Mouse (Mus musculus) 3T3-L1 (cell line): ENCODE results near the gene Cdc45.

Experiments used
- DNase-seq: peaks from one replicate; pipeline ENCODE4 v3.0.0-alpha.2; 2015; ENCODE audit warnings: low read depth, low spot score

Gene Cdc45

DNA sequence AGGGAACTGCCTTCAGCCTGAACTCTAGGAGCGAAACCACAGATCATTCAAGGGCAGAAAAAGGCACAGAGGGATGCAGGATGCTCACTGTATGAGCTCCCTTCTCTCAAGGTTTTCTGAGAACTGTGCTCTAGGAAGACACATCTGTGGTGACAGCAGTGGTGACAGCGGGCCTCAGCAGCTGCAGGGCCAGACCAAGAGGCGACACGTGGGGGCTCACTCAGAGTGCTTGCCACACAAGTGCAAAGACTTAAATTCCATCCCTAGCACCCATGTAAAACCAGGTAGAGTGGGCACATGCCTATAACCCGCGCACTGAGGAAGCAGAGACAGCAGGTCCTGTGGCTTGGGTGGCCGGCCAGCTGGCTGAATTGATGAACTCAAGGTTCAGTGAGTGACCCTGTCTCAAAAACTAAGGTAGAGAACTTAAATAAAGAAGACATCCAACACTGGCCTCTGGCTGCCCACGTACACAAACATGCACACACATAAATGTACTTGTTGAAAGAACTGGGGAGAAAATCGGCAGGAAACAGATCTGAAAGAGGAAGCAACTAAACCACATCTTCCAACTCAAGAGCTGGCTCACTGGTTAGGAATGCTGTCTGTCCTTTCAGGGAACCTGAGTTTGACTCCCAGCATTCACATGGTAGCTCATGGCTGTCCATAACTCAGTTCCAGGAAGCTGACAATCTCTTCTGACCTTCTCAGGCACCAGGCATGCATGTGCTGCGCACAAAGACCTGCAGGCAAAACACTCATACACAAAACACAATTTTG lies 23.0 kb downstream of the Cdc45 start:
- peak; percentile 95 for DNase-seq

DNA sequence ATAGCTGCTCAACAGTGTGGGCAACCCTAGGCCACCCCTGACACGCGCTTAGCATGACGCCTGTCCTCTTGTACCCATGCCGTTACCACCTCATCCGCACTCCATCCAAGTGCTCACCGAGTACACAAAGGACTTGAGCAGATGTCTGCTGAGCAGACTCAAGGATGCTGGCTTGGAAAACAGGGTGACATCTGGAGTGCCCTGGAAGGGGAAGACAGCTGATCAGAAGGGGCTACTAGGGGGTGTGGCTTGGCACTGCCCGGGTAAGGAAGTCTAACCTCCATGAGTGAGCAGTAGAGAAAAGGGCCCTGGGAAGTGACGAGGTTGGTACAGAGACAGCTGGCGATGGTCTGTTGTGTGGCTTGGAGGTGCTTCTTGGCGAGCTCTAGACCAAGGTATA lies 25.1 kb downstream of the Cdc45 start:
- DNase-seq, result no peak

DNA sequence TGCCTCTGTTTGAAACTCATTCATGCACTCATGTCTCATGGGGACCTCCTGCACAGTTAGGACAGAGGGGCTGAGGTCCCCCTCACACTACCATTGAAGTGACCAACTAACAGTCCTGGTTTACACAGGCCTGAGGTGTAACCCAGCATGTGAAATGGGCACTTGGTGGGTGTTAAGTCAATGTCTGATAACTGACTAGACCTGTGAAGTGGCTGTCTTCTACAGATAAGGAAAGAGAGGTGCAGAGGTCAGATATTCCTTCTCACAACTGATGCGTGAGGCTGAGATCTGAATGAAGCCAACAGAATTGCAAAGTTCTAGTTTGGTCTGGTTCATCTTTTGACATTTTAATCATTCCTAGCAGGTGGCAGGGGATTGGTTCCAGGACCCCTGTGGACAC lies 26.3 kb downstream of the Cdc45 start:
- DNase-seq, result no peak

DNA sequence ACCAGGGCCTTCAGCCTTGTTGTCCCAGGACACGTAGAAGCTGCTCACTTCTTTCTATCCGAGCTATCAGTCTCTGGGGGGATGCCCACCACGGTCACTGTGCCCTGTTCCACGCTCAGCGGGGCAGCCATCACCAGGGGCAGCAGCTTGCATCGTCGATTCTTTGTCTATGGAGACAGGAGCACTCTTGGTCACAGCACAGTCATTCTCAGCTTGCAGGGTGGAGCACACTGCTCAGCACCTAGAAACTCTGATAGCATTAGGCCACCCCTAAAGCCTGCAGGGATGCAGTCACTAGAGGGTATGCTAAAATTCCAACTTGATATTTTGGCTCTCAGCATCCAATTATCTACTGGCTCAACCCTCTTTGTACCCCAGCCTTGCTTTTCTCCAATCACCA lies 26.8 kb downstream of the Cdc45 start:
- no peak for DNase-seq

DNA sequence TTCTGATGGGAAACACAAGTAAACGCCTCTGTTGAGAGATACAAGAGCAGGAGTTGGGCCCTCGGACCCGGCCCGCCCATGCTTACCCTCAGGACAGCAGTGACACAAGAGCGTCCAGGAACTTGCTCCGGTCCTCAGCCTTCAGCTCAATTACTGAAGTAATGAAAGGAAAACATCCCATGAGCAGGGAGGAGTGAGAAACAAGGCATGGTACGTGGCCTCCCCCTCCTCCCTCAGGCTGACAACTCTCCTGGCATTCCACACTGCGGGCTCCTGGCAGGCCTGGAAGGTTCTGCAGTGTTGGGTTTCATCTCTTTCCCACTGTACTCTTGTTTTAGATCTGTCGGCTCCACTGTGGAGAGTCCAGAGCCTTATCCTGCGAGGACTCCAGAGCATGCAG lies 30.0 kb downstream of the Cdc45 start:
- DNase-seq, result no peak

DNA sequence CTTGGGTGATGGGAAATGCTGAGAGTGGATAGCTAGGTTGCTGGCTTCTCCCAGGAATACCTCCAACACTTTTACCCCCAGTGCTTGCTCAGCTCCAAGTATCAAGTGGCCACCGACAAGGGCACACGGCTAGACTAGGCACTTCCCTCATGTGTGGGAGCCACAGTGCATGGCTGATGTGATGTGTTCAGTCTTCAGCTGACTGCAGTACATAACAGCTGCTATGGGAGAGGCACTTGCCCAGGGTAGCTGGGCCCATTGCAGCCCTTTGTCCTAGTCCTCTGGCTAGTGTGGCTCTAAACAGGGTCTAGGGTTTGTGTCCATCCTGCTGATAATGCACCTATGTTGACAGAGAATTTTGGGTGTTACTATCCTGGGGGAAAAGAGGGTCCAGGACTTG lies 33.3 kb downstream of the Cdc45 start:
- no peak for DNase-seq

DNA sequence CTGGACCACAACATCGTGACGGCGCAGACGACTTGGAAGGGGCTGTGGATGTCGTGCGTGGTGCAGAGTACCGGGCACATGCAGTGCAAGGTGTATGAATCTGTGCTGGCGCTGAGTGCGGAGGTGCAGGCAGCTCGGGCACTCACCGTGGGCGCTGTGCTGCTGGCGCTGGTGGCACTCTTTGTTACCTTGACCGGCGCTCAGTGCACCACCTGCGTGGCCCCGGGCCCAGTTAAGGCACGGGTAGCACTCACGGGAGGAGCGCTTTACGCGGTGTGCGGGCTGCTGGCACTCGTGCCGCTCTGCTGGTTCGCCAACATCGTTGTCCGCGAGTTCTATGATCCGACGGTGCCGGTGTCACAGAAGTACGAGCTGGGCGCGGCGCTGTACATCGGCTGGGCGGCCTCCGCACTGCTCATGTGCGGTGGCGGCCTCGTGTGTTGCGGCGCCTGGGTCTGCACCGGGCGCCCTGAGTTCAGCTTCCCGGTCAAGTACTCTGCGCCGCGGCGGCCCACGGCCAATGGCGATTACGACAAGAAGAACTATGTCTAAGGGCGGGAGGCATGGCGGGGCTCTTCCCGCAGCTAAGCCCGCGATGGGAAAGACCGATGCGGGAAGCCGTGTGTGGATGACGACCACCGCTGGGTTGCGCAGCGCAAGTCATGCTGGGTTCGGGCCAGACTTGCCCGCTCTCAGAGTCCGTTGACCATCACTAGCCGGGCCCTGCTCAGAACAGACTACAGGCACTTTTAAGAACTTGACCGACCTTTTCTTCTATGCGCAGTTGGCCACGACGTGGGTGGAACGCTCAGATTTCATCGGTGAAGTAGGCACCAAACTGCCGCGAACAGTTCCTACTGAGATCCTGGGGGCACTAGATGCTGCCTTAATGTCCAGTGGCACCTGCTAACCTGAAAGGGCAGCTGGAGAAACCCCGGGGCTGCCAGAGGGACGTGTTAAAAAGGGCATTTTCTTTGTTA lies 34.4 kb downstream of the Cdc45 start:
- DNase-seq, result no peak

DNA sequence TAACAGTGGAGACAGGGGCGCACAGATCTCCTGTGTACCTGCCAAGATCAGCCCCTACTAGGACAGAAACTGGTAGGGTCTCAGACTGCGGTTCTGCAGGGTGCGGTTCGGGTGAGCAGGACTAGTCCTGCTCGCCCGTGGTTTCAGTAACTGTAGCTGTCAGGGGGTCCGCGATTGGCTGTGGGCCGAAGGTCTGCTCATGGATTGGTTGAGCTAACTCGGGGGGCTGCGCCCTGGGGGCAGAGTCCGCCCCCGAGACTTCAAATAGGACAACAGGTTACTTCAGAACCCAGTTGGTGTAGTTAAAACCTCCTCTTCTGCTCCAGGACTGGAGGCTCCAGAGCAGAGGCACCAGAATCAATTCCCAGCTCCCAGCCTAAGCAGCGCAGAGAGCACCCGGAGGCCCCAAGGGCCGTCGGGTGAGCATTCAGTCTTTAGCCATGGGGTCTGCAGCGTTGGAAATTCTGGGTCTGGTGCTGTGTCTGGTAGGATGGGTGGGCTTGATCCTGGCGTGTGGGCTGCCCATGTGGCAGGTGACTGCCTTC lies 35.2 kb downstream of the Cdc45 start, which contains the start of gene Cldn5:
Gene Cldn5 (plus strand): TSS at position 292 of the 545 bp plus-strand sequence.
- no peak for DNase-seq

DNA sequence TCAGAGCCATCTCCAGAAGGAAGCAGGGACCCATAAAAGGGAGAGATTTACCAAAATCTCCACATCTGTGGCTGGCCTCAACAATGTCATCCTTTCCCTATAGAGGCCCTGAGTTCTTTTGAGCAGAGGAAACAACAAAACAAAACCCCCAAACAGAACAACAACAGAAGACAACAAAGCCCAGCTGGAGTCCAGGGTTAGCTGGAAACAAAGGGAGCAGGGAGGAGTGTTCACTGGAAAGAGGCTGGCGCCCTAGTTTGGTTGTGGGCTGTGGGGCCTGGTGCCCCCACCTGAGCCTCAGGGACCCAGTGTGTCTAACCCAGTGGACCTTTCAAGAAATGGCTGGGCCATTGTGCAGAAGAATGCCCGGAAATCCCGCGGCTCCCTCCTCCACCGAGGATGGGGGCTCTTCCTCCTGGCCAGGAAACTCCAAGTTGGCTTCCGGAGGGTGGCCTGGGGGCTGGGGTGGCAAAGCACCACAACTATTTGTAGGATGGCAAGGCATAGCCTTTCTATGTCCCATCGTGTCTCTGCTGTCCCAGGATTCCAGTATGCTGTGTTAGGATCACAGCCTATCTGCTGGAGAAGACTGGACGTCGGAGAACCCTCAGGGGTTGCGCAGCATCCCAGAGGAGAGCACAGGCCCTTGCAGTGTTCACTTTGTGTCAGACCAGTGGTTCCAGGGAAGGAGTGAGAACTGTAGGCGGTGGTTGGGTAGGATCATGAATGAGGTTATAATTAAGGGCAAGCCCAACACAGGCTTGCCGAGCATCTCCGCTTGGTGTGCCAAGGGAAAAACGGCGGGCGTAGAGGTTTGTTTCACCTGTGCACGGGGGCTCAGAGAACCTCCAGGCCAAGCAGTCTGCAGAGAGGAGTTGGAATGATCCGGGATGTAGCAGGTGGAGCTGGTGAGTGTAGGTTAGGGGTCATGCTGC lies 35.9 kb downstream of the Cdc45 start:
- no peak for DNase-seq

DNA sequence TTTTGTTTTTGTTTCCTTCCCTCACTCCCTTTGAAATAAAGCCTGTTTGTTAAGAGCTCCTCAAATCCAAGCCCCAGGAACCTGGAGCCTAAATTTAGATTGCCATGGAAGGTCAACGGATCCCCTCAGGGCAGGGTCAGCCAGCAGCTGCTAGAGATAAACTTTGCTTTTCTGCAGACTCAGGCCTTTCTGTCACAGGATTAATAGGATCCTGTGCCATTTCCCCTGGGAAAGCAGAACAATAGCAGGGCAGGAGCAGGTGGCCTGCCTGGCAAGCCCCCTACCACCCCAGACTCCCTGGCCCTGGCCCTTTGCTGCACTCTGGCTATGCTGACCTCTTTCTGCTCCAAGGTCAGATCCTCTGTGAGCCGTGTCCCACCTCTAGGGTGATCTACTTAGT lies 37.9 kb downstream of the Cdc45 start:
- no peak for DNase-seq

DNA sequence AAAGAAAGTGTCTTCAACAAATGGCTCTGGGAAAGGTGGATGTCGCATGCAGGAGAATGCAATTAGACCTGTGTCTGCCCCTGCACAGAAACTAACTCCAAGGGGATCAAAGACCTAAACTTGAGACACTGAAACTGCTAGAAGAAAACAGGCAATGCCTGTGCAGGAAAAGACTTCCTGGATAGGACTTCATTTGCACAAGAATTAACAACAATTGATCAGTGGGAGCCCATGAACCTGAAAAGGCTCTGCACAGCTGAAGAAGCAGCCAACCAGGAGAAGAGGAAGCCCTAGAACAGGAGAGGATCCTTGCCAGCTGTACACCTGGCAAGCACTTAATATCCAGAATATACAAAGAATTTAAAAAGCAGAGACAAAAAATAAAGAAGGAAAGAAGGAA lies 42.3 kb downstream of the Cdc45 start:
- DNase-seq, result no peak

DNA sequence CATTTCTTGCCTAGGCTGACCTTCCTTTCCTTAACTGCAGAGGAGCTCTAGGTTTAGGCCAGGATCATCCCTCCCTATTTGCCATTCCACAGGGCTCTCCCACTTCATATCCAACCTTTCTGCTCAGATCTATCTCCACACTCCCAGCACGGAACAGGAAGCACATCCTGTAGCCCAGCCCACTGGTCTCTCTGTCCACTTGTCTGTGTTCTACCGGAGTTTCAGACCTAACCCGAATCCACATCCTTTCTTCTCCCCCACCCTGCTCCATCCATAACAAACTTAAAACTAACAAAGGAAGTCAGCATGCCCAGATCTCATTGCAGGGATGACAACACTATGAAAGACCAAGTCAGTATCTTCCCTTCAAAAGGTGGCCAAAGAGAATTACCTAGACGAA lies 45.4 kb downstream of the Cdc45 start:
- no peak for DNase-seq

DNA sequence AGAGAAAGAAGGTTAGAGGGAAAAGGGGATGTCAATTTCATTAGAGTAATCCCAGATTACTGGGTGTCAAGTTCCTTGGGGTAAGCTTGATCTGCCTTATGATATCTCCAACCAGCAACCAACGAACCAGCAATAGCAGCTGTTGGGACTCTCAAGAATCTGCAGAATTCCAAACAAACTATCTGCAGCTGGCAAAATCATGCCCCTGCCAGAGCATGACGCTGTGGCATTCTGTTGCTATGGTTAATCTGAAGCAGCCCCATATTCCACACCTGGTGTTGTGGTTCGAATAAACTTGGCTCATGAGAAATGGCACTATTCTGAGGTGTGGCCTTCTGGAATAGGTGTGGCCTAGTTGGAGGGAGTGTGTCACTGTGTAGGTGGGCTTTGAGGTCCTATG lies 48.8 kb downstream of the Cdc45 start:
- no peak for DNase-seq

DNA sequence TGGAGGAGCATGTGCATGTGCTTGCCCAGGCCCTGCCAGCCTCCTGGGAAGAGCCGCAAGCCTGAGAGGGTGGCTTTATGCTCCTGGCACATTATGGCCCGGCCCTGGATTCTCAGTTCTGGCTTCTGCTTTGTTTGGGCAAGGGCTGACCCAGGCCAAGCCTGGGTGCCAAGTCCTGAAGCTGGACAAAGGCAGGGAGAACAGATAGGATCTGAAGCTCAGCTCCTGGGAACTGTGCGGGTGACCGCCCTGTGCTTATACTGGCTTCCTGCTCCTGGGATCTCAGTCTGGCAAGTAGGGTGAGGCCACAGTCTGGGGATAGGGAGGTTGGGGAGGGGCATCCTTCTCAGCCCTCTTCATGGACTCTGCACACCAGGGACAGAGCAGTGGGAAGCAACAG lies 50.1 kb downstream of the Cdc45 start:
- DNase-seq, result no peak

DNA sequence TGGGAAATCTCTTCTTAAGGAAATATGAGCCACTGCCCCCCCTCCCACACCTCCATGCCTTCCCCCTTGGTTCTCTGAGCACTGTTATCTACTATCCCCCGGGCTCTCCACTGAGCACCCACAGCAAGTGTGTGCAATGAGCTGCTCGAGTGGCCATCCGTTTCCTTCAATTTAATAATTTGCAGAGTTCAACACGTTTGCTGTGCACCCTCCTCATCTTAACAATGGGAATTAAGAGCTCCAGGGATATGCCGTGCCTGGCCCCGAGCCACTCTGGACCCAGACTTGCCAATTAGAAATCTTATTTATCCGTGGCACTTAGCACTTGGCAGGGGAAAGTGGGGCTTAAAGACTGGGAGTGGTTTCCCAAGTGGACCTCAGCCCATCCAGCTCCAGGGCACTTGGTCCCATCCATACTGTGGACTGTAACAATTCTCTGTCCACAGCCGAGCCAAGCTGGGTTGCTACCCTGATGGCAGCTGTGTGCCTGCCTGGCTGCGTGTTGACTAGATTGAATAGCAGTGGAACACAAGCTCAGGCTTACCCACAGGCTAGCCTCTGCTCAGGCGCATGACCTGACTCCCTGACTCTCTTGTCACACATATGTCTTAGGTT lies 59.8 kb downstream of the Cdc45 start:
- DNase-seq, result no peak

DNA sequence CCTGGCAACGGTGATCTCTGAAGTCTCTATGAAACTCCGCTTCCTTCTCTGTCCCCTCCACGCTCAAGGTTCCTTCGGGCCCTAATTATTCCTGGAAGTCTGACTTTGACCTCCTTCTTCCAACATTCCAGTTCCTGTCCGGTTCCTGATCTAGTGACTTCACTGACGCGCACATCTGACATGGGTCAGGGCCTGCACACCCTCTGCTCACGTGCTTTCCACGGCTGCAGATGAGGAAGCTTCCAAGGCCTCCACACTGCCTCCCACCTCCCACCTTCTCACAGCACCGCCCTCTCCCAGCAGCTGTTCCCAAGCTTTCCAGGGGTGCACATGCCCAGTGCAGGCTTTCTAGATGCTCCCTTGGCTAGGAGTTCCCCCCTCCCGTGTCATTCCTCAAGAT lies 60.7 kb downstream of the Cdc45 start:
- DNase-seq, result no peak

DNA sequence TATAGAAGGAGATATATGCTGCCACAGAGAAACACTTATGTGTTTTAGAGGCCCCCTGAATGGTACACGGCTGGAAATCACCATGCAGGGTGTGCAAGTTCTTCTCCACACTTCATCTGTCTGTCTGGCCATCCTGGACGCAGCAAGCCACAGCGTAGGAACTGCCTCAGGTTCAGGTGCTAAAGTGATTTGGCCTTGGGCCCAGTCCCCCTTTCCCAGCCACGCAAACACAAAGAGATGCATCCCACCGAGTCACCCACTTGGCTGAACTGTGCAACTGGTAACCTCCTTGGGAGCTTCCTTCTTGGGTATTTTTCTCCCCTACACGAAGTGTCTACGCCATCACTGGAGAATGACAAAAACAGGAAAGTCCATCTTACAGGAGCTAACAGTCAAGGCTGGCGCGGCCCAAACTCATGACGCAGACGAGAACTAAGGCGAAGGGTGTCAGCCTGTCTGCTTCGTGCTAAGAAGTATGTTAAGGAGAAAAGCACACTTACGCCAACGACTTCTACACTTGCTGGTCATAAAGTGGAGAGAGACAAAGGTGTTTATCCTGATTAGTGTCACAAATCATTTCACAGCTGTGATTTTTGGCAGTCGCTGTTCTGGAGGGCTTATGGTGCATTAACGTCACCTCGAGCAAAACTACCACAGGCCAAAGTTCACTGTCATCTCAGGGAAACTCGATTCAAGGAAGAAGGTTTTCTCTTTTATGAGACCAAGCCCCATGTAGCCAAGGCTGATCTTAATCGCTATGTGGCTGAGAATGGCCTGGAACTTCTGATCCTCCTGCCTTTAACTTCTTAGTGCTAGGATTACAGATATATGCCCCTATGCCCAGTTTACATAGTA lies 65.3 kb downstream of the Cdc45 start:
- DNase-seq, result no peak

DNA sequence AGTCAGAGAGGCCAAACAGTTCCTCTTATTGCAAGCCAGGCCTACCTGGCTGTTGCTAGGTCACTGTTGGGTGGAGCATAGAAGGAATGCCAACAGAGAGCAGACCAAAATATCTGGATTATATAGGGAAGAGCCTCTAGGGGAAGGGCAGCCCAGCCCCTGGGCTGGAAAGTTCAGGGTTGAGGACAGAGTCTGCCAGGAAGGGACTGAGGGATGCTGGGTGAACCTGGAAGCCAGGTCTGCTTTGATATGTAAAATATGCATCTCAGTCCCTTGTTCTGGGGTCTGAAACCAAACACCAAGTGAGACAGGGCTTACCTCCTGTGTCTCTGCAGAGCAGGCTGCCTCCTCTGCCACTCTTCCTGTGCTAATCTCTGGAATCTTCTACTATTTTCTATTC lies 73.5 kb downstream of the Cdc45 start:
- no peak for DNase-seq

DNA sequence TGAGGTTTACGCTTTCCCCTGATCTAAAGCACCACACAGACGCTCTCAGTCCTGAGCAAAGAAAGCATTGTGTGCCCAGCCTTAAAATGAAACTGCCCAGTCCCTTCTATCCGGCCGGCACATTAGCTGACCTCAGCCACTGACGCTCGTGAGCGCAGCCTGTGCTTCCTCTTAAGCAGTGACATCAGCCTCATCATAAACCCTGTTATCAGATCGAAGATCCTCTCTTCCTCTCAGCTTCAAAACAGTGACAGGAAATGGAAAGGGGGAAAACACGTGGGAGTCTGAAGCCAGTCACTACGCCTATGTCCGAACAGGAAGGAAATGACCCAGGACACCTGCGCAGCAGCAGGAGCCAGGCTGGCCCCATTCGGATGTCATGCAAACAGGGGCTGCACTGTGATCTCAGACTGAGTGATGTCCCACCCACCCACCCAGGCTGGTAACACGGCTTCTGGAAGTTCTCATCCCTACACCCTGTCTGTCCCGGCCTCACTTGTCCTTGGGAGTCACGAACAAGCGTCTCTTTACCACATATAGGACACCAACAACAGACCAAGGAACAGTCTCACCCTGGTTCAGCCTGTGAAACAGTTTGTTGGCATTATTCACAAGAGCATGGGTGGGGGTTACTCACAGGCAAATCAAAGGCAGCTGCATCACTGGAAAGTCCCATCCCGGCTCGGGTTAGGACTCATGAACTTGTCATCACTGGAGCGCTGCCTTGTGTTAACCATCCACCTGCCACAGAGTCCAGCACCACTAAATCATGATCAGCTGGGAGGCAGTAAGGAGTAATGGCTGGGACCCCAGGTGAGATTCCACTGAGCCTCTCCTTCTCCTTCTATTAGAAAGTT lies 78.5 kb downstream of the Cdc45 start:
- peak; percentile 88 for DNase-seq
